Mouse (Mus musculus) intestine, postnatal 0 days (tissue): ENCODE results near the gene Zdhhc24. TPM values are rescaled to one million over a fixed set of nuclear protein-coding genes. Genes with fewer than 3 reads are reported as not detected.
A peak's percentile ranks its signal among the peaks of the same experiment; 100 is the strongest.

ENCODE experiments used
- ATAC-seq: fragments of 200-750 bp; cut with Nextera tagmentation; 2 replicates; pipeline ENCODE4 v1.8.0; 2017; ENCODE audit warnings: mild to moderate bottlenecking, moderate TSS enrichment, moderate library complexity
- H3K27ac ChIP-seq: fragments of 300-500 bp; sonication (generic); 2 replicates; pipeline ENCODE4 v1.5.1; 2014; ENCODE audit warnings: mild to moderate bottlenecking, low read depth, low read length, moderate library complexity
- H3K27me3 ChIP-seq: fragments of 300-500 bp; sonication (generic); replicated peaks from 2 replicates; pipeline ENCODE4 v1.6.1; 2014; ENCODE audit warnings: low read length, mixed read lengths; ENCODE audit not compliant: control insufficient read depth, insufficient read depth
- H3K36me3 ChIP-seq: fragments of 300-500 bp; sonication (generic); 2 replicates; pipeline ENCODE4 v1.6.1; 2014; ENCODE audit warnings: mild to moderate bottlenecking, moderate library complexity; ENCODE audit not compliant: control insufficient read depth, insufficient read depth
- H3K4me1 ChIP-seq: fragments of 300-500 bp; sonication (generic); replicated peaks from 2 replicates; pipeline ENCODE4 v1.6.1; 2014; ENCODE audit warnings: antibody characterized with exemption, low read length, mixed read lengths; ENCODE audit not compliant: control insufficient read depth, insufficient read depth
- H3K4me2 ChIP-seq: fragments of 300-500 bp; sonication (generic); replicated peaks from 2 replicates; pipeline ENCODE4 v1.6.1; 2014; ENCODE audit warnings: low read depth, mild to moderate bottlenecking, moderate library complexity
- H3K4me3 ChIP-seq: fragments of 300-500 bp; sonication (generic); 2 replicates; pipeline ENCODE4 v1.5.1; 2014; ENCODE audit warnings: low read depth, low read length
- H3K9ac ChIP-seq: fragments of 300-500 bp; sonication (generic); 2 replicates; pipeline ENCODE4 v1.6.1; 2014; ENCODE audit warnings: mild to moderate bottlenecking, low read depth, low read length
- H3K9me3 ChIP-seq: fragments of 300-500 bp; sonication (generic); 2 replicates; pipeline ENCODE4 v1.6.1; 2016; ENCODE audit warnings: mixed run types; ENCODE audit not compliant: control insufficient read depth
- CTCF ChIP-seq: sonication (generic); IDR thresholded peaks from 2 replicates; pipeline ENCODE4 v1.5.1; 2016; ENCODE audit warnings: low read depth, mild to moderate bottlenecking, control low read depth, antibody characterized with exemption, moderate library complexity
- WGBS: fragments of 180-500 bp; shearing (Covaris S2); extraction: QIAGEN DNeasy Blood & Tissue Kit; methylation state at CpG from one replicate; pipeline ENCODE4 v1.1.7; 2014; 5-methylcytosine and 5-hydroxymethylcytosine counted together
- polyA plus RNA-seq: library from polyadenylated mRNA; unstranded; fragments of >200 nt; fragmentation: Nextera tagmentation; extraction: Ambion mirVana; gene quantifications from 2 replicates; pipeline ENCODE4 v1.2.1, GENCODE M21; 2015

Gene Zdhhc24
- polyA plus RNA-seq, 1 experiment from 2014 or later: 7.6 TPM

- H3K4me2 ChIP-seq: no peak overlapping the region
- no peaks in the 10 kb centered on the region for H3K4me1 ChIP-seq
- H3K9ac ChIP-seq: no peak overlapping the region
- peaks cover 58% of the 10 kb centered on the region for H3K36me3 ChIP-seq
- 85% methylated on average over 4 of the region's 4 CpGs for WGBS
- no peak for ATAC-seq
- H3K27me3 ChIP-seq: no peaks in the 10 kb centered on the region
- H3K27ac ChIP-seq: no peak overlapping the region
- peak; percentile 78 for TF ChIP-seq CTCF
- H3K4me3 ChIP-seq: no peak overlapping the region
- no peaks in the 10 kb centered on the region for H3K9me3 ChIP-seq
Observed at GRCm38 (mm10) chr19:4908107-4908506, 29.6 kb downstream of the Zdhhc24 start.

- no peak for TF ChIP-seq CTCF
- Histone ChIP-seq H3K4me1 (no peaks in the 10 kb centered on the region), H3K27me3 (no peaks in the 10 kb centered on the region)
Observed at GRCm38 (mm10) chr19:4909376-4909775, 30.9 kb downstream of the Zdhhc24 start.

GRCm38 (mm10) chr19:4915924-4916603, 37.6 kb downstream of the Zdhhc24 start:
- H3K9me3 ChIP-seq: no peaks in the 10 kb centered on the region
- no peak overlapping the region for H3K4me3 ChIP-seq
- H3K27me3 ChIP-seq: no peaks in the 10 kb centered on the region
- no peak overlapping the region for H3K4me2 ChIP-seq
- H3K27ac ChIP-seq: peak overlapping the region; percentile 15; the same call in 1 of the 2 replicates
- no peaks in the 10 kb centered on the region for H3K4me1 ChIP-seq
- peaks cover 97% of the 10 kb centered on the region for H3K36me3 ChIP-seq
- ATAC-seq: no peak
- no peak for TF ChIP-seq CTCF
- no peak overlapping the region for H3K9ac ChIP-seq
- WGBS: 89% methylated on average over 15 of the region's 15 CpGs

More at GRCm38 (mm10) chr19:4909376-4909775, 30.9 kb downstream of the Zdhhc24 start:
- no peak for ATAC-seq
- Histone ChIP-seq H3K4me2 (no peak overlapping the region), H3K27ac (no peak overlapping the region; the same call in 1 of the 2 replicates), H3K9ac (no peak overlapping the region), H3K4me3 (no peak overlapping the region), H3K9me3 (no peaks in the 10 kb centered on the region), H3K36me3 (peaks cover 71% of the 10 kb centered on the region)
- WGBS: 88% methylated on average over 7 of the region's 7 CpGs

- Histone ChIP-seq H3K27ac (no peak overlapping the region), H3K4me2 (no peak overlapping the region), H3K4me3 (no peak overlapping the region), H3K9me3 (no peaks in the 10 kb centered on the region), H3K27me3 (no peaks in the 10 kb centered on the region), H3K9ac (no peak overlapping the region), H3K4me1 (no peaks in the 10 kb centered on the region), H3K36me3 (peaks cover 97% of the 10 kb centered on the region)
- 72% methylated on average over 10 of the region's 10 CpGs for WGBS
- ATAC-seq: no peak
- TF ChIP-seq CTCF: no peak
Observed at GRCm38 (mm10) chr19:4916827-4917226, 38.4 kb downstream of the Zdhhc24 start.

- Histone ChIP-seq H3K4me3 (no peak overlapping the region), H3K9me3 (no peaks in the 10 kb centered on the region), H3K9ac (no peak overlapping the region), H3K36me3 (peaks cover 91% of the 10 kb centered on the region), H3K4me1 (no peaks in the 10 kb centered on the region), H3K27ac (no peak overlapping the region), H3K4me2 (no peak overlapping the region), H3K27me3 (no peaks in the 10 kb centered on the region)
- WGBS: 80% methylated on average over 6 of the region's 6 CpGs
- no peak for ATAC-seq
- no peak for TF ChIP-seq CTCF
Observed at GRCm38 (mm10) chr19:4919652-4920051, 41.2 kb downstream of the Zdhhc24 start.

GRCm38 (mm10) chr19:4925121-4925860, 46.8 kb downstream of the Zdhhc24 start:
- TF ChIP-seq CTCF: no peak
- 94% methylated on average over 11 of the region's 11 CpGs for WGBS
- H3K9ac ChIP-seq: no peak overlapping the region
- no peak overlapping the region for H3K27ac ChIP-seq
- no peaks in the 10 kb centered on the region; the same call in 1 of the 2 replicates for H3K4me1 ChIP-seq
- no peaks in the 10 kb centered on the region for H3K9me3 ChIP-seq
- H3K4me3 ChIP-seq: no peak overlapping the region
- no peak for ATAC-seq
- no peaks in the 10 kb centered on the region for H3K27me3 ChIP-seq
- H3K4me2 ChIP-seq: no peak overlapping the region
- peaks cover 41% of the 10 kb centered on the region for H3K36me3 ChIP-seq
